In genomic region chr4:120045131-120045537, GRCm38 (mm10) we compare ENCODE assay signal across 13 mouse cellular contexts. TPM values are rescaled to one million over a fixed set of nuclear protein-coding genes. Genes with fewer than 3 reads are reported as not detected.
A peak's percentile ranks its signal among the peaks of the same experiment; 100 is the strongest.
DNase-seq lines count a peak whose midpoint lies in the region; ATAC-seq and TF ChIP-seq lines count a peak whose summit lies in the region.
"Had no signal": no experiment of that assay in that cellular context is flagged by ENCODE, and none has a peak within 500 bp of the region (broad histone marks: within the 10 kb centered on the region; RNA-seq: fewer than 3 reads in every experiment).

No protein-coding gene starts in this region.

- WGBS in embryonic facial prominence, embryonic 14.5 days: 34% methylated on average over 5 of the region's 5 CpGs
- WGBS in olfactory bulb, adult 2 months: 23% methylated on average over 5 of the region's 5 CpGs

- H3K36me3 ChIP-seq in embryonic facial prominence, embryonic 14.5 days (ENCODE audit: control insufficient read depth, insufficient read depth, low read length): no peaks in the 10 kb centered on the region
- H3K36me3 ChIP-seq: G1E had no signal

- no peak; the same call in 1 of the 2 replicates for ATAC-seq in embryonic facial prominence, embryonic 14.5 days (ENCODE audit: low read depth)

- peaks cover 7% of the 10 kb centered on the region for H3K4me1 ChIP-seq in embryonic facial prominence, embryonic 14.5 days (ENCODE audit: control insufficient read depth, insufficient read depth, low read length)
- H3K4me1 ChIP-seq in olfactory bulb, adult 2 months (ENCODE audit: control insufficient read depth, insufficient read depth, low read length): peaks cover 32% of the 10 kb centered on the region

- H3K4me2 ChIP-seq in embryonic facial prominence, embryonic 14.5 days (ENCODE audit: low read depth, low read length): no peak overlapping the region

- no peaks in the 10 kb centered on the region for H3K9me3 ChIP-seq in embryonic facial prominence, embryonic 14.5 days (ENCODE audit: control insufficient read depth, low read length)

- no peaks in the 10 kb centered on the region for H3K27me3 ChIP-seq in embryonic facial prominence, embryonic 14.5 days (replicated peaks; ENCODE audit: control insufficient read depth, insufficient read depth, low read length)

- TF ChIP-seq CTCF in olfactory bulb, adult 2 months (IDR thresholded peaks at IDR 0.05; ENCODE audit: insufficient read depth, low read depth, low read length): no peak

- no peak overlapping the region for H3K27ac ChIP-seq in embryonic facial prominence, embryonic 14.5 days (replicated peaks; ENCODE audit: low read depth, low read length)
- H3K27ac ChIP-seq in olfactory bulb, adult 2 months (ENCODE audit: insufficient read depth, low read depth, low read length): peak overlapping the region; percentile 47

- DNase-seq in brain, adult 2 months (ENCODE audit: low read depth, low spot score): peak; percentile 82
- DNase-seq in embryonic facial prominence, embryonic 14.5 days (ENCODE audit: low spot score): peak; percentile 40
- peak; percentile 69 for DNase-seq in layer of hippocampus, adult 9-10 months (ENCODE audit: low spot score)
- DNase-seq in adrenal gland, postnatal 10 days: no peak
- DNase-seq in urinary bladder, adult 2 months (ENCODE audit: low spot score): no peak
- no peak for DNase-seq in adrenal gland, adult (ENCODE audit: inconsistent age in 2 of 2, low spot score in 1 of 2)
- DNase-seq: adrenal gland, adult 8-10 months; kidney, adult 2 months had no signal

- no peak overlapping the region for H3K9ac ChIP-seq in embryonic facial prominence, embryonic 14.5 days (ENCODE audit: low read depth, low read length)

- H3K4me3 ChIP-seq in embryonic facial prominence, embryonic 14.5 days (ENCODE audit: low read depth, low read length): no peak overlapping the region
- H3K4me3 ChIP-seq in olfactory bulb, adult 2 months (ENCODE audit: insufficient read depth, low read depth, low read length): no peak overlapping the region

- TF ChIP-seq POLR2A in olfactory bulb, adult 2 months (IDR thresholded peaks at IDR 0.05; ENCODE audit: insufficient read depth, low read depth, low read length): no peak

RNA-seq across cellular contexts. Expression of gene AL607142.1, which starts 19.7 kb away (rescaled TPM):
- not detected in 2 replicates for polyA plus RNA-seq in embryonic facial prominence, embryonic 14.5 days (2014; fragmentation: Nextera tagmentation; extraction: Ambion mirVana)
- polyA plus RNA-seq in olfactory bulb, adult 2 months (2012; ENCODE audit: insufficient read depth, insufficient read length, low replicate concordance, missing spikeins): not detected in 2 replicates
- total RNA-seq in adrenal gland, postnatal 10 days (2021): not detected
- polyA plus RNA-seq in urinary bladder, adult 2 months (2012; rRNA removed): not detected in 2 replicates
- total RNA-seq: adrenal gland, adult 8-10 months; G1E had no signal
- polyA plus RNA-seq: G1E; heart, postnatal 0 days; kidney, adult 2 months; limb, embryonic 14.5 days; neural tube, embryonic 11.5 days had no signal

Comparison
In these comparisons a context has a peak if more than half of its experiments do, and no peak if none do; other contexts are left out.
1. DNase-seq: peak in brain, adult 2 months (single experiment), embryonic facial prominence, embryonic 14.5 days (single experiment) and layer of hippocampus, adult 9-10 months (single experiment); none in adrenal gland, postnatal 10 days (single experiment), urinary bladder, adult 2 months (single experiment) and adrenal gland, adult (0 of 2).